Mouse (Mus musculus) right cerebral cortex, postnatal 10 days (tissue): ENCODE measurements around the gene Best3.
"Not testable (repeated sequence)": the region's sequence is repeated elsewhere in the genome, so short reads cannot be mapped to it uniquely, and the experiment has no call there.

Experiments used
- DNase-seq, 2 experiments: peaks; one replicate each; pipeline ENCODE4 v3.0.0; 2021; ENCODE audit warnings: low spot score in 2 of 2

Best3 gene

DNA sequence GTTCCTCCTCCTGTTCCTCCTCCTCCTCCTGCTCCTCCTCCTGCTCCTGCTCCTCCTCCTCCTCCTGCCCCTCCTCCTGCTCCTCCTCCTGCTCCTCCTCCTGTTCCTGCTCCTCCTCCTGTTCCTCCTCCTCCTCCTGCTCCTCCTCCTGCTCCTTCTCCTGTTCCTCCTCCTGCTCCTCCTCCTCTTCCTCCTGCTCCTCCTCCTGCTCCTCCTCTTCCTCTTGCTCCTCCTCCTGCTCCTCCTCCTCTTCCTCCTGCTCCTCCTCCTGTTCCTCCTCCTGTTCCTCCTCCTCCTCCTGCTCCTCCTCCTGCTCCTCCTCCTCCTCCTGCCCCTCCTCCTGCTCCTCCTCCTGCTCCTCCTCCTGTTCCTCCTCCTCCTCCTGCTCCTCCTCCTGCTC lies 39.7 kb downstream of the Best3 start:
- DNase-seq, result not testable (repeated sequence)

DNA sequence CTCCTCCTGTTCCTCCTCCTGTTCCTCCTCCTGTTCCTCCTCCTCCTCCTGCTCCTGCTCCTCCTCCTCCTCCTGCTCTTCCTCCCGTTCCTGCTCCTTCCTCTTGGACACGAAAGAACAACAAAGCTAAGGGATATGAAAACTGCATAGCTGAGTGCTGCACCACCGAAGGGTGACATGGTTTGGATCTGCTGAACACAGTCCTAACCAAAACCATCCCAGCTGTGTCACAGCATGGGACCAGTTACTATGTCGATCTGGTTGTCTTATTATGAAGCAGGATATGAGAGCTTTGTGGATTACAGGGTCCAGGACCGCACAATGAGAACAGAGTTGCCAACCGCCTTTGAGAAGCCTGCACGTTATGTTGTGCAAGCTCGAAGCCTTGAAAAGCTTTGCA lies 40.1 kb downstream of the Best3 start:
- no peak for DNase-seq

DNA sequence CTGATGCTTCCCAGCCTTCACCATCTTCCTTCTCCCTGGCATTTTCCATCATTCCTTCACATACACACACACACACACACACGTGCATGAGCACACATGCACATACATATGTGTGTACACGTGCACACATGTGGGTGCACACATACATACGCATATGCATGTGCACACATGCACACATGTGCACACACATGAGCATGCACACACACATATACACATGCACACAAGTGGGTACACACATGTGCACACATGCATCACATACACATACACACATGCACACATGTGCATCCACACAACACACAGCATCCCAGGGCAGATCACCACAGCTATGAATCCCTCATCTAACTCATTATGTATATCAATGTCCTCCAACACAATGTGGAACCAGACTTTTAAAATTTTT lies 45.0 kb downstream of the Best3 start:
- DNase-seq, result no peak

DNA sequence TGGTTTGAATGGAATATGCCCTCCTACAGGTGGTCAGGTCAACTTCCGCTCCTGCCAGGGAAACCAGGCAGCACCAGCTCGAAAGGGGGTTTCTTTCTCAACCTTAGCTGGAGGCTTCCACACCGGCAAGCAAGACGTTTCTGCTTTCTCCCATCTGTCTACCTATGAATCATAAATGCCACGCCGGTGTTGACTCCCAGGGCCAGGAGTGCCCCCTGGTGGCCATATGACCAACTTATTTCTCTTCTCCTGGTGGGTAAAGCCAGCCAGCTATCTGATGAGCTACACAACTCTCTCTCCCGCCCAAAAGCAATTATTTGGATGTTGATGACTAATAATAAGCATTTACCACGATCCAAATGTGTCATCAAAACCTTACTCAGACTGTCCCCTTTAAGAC lies 47.7 kb downstream of the Best3 start:
- peak; percentile 72 to 83 for DNase-seq

DNA sequence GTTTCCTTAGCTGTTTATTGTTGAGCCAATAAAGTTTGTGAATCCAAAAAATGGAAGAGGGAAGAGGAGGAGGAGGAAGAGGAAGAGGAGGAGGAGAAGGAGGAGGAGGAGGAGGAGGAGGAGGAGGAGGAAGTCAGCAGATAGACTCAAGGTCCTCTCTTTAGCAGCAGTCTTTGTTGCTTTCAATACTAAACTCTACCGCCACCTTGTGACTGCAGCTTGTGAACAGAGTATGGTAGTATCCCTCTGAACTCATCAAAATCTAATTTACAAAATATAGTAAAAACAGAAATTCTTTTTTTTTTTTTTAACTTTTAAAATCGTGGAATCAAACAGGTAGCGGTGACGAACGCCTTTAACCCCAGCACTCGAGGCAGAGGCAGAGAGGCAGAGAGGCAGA lies 54.2 kb downstream of the Best3 start:
- DNase-seq, result no peak

DNA sequence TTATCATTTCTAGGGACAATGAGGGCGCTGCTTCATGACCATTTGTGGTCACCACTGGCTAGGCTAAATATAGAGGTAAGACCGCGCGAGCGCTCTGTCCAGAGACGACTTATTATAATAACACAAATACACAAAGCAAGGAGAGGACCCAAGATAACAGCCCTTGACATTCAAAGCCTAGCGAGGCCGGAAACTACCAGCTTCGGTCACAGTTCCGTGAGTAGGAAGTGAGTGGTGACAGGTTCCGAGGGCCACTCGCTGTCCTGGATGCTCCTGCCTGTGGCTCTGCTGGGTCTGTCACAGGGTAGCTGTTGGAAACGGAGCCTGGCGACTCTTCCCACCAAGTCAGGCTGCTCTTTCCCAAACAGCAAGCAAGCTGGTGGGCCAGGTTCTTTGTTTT lies 56.2 kb downstream of the Best3 start:
- DNase-seq, result no peak

DNA sequence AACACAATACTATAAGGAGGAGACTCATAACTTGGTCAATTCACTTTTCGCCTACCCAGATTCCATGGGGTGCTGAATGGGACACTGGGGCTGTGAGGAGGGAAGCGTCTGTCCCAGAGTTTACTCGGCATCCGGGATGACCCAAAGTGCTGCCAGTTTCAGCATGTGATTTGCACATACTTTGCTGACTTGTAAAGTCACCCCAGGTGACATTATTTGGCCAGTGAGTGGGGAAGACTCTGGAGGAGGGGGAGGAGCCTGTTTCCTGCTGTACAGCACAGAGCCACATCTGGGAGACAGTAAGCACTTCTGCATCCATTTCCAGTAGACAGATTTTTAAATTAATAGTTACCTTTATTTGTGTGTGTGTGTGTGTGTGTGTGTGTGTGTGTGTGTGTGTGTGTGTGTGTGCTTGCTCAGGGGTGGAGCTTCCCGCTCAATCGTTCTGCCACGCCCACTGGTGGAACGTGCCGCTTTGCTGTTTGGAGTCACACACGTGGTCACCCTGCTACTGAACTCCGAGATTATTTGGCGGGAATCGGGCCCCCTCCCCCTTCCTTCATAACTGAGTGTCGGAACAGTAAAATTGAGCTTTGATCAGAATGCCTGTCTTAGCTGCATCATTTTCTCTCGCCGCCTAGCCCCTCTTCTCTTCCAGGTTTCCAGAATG lies 57.5 kb downstream of the Best3 start:
- DNase-seq, result not testable (repeated sequence)

DNA sequence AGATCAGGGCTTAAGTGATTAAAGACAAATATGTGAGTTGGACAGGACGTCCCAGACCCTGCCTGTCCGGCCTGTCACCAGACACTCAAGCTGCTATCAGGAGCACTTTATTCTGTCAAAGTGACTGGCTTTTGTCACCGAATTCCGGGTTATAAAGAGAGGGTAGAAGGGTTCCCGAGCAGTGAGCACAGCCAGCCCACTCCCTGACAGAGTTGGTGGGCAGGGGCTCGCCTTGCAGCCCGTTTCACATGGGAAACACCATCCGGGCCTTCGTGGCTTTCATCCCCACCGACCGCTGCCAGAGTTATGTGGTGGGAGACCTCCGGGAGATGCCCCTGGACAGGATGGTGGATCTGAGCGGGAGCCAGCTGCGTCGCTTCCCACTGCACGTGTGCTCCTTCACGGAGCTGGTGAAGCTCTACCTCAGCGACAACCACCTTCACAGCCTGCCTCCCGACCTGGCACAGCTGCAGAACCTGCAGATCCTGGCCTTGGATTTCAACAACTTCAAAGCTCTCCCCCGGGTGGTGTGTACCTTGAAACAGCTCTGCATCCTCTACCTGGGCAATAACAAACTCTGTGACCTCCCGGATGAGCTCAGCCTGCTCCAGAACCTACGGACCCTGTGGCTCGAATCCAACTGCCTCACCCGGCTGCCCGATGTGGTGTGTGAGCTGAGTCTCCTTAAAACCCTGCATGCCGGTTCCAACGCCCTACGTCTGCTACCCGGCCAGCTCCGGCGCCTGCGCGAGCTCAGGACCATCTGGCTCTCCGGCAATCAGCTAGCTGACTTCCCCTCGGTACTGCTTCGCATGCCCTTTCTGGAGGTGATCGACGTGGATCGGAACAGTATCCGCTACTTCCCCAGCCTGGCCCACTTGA lies 59.3 kb downstream of the Best3 start, which contains the start of gene Lrrc10:
Gene Lrrc10, plus strand, starts transcription at position 167 of the 882 bp plus-strand sequence.
- DNase-seq, result peak; percentile 48 to 50

DNA sequence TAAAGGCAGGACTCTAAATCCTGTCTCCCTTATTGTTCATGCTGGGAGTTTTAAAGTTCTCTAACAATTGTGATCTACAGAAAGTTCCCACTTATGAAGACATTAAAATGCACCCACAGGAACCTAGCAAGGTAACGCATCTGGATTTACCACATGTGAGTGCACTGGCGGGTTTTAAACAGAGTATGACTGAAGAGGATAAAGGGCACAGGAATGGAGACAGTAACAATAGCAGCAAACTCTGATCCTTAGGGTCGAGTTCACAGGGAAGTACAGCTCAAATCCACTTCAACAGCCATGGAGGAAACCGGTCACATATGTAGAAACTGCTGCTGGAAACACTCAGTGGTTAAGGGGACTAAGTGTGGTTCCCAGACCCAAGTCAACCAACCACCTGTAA lies 63.1 kb downstream of the Best3 start:
- no peak for DNase-seq

DNA sequence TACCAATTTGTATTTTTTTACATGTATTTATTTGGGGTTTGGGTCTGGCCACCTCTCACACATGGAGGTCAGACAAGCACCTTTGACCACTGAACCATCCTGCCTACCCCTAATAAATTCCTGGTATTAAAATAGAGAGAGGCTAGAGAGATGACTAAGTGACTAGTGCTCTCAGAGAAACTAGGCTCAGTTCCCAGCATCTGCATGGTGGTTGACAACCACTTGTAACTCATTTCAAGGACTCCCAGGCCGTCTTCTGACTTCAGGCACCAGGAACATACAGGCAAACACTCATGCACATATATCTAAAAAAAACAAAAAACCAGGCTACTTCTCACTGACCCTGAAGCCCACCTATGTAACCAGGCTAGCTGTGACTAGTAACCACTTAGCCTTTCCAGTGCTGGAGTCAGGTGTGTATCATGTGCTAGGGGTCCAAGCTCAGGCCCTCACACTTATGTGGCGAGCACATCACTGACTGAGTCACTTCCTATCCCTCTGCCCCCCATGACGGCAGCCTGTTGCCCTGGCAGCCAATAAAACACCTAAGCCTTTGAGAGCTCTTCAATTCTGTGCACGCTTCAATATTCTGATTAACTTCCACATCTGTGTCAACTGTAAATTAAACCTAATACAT lies 64.0 kb downstream of the Best3 start:
- no peak for DNase-seq

DNA sequence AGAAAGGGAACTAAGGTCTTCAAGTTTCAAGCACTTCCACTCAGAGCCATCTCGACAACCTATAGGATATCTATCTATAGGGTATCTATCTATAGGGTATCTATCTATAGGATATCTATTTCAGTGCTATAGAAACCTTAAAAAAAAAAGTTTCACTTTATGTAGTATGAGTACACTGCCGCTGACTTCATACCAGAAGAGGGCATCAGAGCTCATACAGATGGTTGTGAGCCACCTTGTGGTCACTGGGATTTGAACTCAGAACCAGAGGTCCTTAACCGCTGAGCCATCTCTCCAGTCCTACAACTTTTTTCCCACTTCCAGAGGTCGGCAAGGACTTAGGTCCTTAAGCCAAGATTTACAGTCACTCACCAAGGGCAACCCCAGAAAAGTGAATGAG lies 69.6 kb downstream of the Best3 start:
- DNase-seq, result no peak

DNA sequence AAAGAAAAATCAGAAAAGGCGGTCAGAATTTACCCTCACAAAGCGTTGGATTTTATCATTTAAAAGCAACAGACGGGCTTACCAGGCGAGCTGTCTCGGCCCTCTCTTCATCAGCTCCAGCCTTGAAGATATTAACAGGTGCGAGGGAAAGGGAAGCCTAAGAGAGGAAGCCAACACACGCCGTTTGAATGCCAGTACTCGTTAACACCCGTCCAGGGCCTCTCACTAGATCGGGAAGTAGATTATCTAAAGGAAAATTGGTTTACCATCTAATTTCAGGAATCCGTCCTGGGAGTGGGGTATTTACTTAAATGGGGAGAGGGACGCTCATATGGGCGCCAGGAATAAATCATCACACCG lies 76.8 kb downstream of the Best3 start:
- DNase-seq, result no peak

DNA sequence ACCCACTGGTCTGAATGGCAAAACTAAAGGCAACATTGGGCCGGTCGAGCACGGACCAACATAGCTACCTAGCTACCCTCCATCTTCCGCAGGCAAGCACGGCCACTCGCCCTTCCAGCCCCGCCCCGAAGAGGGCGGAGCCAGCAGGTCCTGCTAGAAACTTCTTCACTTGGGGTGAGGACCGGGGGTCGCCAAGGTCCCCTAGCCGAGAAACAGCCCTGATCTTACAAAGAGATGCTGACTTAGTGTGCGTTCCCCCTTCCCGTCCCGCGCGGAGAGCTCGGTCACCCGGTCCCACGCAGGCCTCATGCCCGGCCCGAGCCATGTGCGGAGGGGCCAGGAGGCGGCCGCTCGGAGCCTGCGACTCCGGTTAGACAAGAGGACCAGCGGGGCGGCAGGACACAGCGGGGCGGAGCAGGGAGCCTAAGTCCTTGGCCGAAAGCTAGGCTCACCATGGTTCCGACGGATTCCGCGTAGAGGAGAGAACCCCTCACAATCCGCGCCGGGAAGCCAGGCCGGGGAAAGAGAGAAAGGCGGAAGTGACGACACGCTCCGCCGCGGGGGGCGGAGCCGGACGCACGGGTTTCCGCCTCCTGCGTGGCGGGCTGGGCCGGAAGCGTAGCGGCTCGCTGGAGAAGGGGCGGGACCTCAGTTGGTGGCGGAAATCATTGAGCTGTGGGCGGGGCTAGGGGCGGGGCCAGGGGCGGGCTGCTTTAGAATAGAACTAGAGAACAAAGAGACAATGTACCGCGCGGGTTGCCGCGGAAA lies 77.3 kb downstream of the Best3 start, which contains the start of gene Cct2:
Gene Cct2, minus strand, starts transcription at position 561 of the 768 bp plus-strand sequence.
- DNase-seq, result peak; percentile 94 to 96

DNA sequence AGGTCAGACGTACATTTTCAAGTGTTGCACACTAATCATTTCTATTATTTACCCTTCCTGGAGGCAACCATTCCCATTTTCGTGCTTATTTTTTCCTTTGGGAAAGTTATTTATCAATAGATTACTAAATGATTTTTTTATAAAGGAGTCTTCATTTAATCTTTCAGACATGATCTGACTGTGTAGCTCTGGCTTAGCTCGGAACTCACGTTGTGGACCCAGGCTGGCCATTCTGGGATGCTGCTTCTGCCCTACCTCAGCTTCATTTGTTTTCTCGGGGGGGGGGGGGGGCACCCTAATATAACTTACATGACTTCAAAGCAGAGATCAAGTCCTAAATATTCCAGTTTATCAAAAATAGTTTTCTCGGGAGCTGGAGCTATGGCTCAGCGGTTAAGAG lies 78.0 kb downstream of the Best3 start:
- DNase-seq, result no peak

DNA sequence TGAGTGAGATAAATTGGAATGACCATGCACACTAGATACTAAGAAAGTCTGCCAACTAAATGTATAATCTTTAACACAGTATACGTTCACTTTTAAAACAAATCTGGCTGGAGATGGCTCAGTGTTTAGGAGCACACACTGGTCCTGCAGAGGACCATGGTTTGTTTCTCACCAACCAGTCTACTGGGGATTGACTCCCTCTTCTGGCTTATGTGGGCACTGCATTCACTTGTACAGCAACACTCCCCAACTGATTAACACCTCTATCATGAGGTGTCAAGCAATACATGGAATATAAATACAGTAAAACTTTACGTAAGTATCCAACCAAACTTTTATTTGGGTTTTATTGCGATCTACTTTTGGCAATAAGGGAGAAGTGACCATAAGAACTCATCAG lies 83.0 kb downstream of the Best3 start:
- DNase-seq, result no peak

DNA sequence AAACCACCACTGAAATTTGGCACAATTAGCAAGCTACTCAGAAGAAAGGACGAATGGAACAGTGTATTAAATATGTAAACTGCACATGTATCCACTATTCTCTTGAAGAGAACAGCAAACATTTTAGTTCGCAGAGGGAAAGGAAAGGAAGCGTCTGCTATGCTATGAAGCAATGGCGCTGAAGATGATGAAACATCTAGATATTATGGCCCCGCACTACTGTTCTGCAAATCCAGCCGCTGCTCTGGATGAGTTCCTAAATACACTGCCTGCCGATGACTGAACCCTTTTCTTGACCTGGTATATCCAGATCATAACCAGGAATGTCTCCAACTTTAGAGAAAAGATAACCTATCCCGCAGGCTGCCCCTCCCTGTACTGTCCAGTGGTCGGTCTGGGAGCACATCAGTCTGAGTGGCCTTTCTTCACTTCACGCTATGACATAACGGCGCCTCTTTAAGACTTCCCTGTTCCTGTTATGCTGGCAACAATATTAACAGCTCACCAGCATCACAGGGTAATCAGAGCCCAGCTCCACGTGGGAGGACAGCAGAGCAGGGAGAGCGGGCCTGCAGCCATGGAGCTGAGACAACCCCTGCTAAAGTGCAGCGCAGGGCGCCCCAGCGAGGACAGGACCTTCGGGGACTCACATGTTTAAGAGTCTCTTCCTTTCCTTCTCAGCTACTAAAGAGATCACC lies 86.2 kb downstream of the Best3 start:
- DNase-seq, result no peak

DNA sequence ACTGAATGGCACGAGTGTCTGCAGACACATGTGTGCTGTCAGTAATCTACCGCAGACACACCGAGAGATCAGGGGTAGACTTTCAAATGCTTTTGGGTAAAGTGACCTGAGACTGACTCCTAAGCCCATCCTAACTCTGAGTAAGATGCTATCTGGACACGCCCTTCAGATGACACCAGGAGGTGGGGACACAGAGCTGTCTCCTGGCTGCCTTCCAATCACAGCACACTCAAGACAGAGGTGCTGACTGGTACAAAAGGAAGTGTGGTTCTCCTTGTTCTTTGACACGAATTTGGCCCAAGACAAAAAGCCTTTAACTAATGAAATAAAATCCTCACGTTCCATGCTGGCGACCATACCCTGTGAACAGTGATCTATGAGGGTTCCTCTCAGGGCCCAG lies 87.1 kb downstream of the Best3 start:
- no peak for DNase-seq
